Mouse (Mus musculus): Measurements from ENCODE around the gene Gtf2a1l. TPM values are rescaled to one million over a fixed set of nuclear protein-coding genes. Genes with fewer than 3 reads are reported as not detected.
A peak's percentile ranks its signal among the peaks of the same experiment; 100 is the strongest.

Gtf2a1l gene
- total RNA-seq, 2 experiments from 2014 or later: 0.34 to 0.39 TPM

DNA sequence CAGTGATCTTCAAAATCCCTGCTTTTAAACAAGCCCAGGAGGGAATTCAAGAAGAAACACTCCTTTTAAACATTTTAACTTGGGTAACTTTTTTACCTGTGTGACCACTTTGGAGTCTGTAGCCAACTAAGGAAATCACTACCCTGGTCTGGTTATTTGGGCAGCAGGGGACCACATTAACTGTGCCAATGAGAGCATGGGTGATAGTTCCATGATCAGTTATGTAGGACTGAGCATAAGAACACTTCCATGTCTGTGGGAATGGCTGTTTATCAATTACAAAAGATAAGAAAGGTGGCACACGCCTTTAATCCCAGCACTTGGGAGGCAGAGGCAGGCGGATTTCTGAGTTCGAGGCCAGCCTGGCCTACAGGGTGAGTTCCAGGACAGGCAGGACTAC lies 21.3 kb upstream of the Gtf2a1l start:
- intact Hi-C loops (cut with DNase I): no loop called here
- no peak for DNase-seq (ENCODE audit: extremely low spot score in 1 of 2, low spot score in 2 of 2)

DNA sequence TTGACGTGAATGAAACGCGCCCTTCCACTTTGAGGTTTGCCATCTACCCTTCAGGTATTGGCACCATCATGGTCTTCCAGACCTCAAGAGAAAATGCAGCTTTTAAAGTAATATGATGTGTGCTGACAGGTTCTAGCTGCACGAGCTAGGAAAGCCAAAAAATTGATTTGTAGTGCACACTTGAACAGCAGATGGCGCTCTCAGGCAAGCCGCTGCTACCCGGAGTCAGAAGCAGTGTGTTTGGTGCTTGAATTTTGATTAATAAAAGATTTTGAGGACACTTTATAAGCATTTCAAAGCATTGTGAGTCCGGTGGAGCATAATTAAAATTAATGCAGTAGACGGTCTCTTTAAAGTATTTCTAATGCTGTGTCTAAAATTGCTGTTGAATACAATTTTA lies 16.4 kb upstream of the Gtf2a1l start:
- intact Hi-C loops (cut with DNase I): loop anchor here (2.0 to 10.0 kb wide), 5 partner anchors 101 to 1933 kb away; no protein-coding TSS in a partner anchor

DNA sequence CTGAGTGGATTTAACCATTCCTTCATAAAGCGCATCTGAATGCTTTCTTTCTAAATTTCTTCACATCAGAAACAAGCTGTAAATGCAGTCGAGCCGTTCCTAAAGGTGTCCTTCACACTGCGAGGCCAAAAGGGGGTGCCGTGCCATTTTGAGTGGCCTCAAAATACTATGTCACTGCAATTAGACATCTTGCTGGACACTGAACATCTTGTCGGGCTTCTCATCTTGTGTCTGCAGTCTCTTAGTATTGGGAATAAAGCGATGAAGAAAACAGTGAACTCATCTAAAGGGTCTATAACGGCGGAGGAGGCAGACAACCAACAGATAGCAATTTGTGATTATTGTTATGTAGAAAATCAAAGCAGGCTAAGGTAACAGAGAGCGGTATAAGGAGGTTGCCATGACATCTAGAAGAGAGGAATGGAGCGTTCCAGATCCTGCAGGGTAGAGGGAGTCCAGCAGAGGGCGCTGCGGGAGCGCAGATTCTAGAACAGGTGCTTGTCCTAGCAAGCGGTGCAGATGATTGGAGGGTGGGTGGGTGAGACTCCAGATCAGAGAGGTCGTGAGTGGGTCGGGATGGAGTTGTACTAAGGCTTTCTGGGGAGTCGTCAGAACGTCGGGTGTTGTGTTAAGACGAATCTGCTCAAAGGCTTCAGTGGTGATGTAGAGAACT lies 15.6 kb upstream of the Gtf2a1l start:
- intact Hi-C loops (cut with DNase I): loop anchor here (2.0 to 10.0 kb wide), 5 partner anchors 100 to 1932 kb away; no protein-coding TSS in a partner anchor

More for the DNA sequence above, 16.4 kb upstream of the Gtf2a1l start:
- DNase-seq (ENCODE audit: extremely low spot score in 1 of 2, low spot score in 2 of 2): peak; percentile 72 to 81

DNA sequence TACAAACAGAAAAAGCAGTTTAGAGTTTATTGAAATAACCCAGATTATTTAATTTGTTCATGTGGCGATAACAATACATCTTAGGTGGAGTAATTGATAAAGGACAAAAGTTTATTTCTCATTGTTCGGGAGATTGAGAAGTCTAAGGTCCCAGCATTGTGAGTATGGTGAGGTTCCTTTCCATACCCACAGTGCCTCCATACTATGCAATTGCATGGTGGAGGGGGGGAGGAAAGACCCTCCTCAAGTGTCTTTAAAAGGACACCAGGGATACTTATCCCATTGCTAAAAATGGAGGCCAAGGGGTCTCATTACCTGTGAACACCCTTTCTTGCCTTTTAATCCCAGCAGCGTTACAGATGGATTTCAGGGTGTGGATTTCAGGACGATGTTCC lies 15.1 kb upstream of the Gtf2a1l start:
- intact Hi-C loops (cut with DNase I): loop anchor here (2.0 to 10.0 kb wide), 5 partner anchors 99 to 1931 kb away; no protein-coding TSS in a partner anchor
- no peak for DNase-seq (ENCODE audit: extremely low spot score in 1 of 2, low spot score in 2 of 2)

More for the DNA sequence above, 15.6 kb upstream of the Gtf2a1l start:
- DNase-seq (ENCODE audit: extremely low spot score in 1 of 2, low spot score in 2 of 2): peak; percentile 82 to 84

DNA sequence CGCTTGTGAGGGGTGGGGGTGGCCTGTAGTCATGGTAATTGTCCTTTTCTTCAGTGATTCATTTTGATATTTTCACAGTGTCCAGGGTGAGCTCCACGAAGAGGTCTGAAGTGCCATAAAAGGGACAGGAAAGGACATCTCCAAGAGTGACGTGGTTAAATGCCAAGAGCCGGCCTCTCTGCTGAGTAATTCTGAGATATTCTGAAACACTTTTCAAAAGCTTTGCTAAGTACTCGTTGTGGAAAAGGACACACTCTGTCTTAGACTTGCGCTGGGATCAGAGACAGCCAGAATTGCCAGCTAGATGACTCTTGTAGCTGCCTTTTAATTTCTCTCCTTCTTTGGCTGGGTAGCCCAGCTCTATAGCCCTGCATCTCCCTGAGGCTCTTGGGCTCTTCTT lies 9.9 kb upstream of the Gtf2a1l start:
- DNase-seq (ENCODE audit: extremely low spot score in 1 of 2, low spot score in 2 of 2): no peak
- intact Hi-C loops (cut with DNase I): loop anchor here (10.0 kb wide), 4 partner anchors 286 to 1926 kb away; no protein-coding TSS in a partner anchor

DNA sequence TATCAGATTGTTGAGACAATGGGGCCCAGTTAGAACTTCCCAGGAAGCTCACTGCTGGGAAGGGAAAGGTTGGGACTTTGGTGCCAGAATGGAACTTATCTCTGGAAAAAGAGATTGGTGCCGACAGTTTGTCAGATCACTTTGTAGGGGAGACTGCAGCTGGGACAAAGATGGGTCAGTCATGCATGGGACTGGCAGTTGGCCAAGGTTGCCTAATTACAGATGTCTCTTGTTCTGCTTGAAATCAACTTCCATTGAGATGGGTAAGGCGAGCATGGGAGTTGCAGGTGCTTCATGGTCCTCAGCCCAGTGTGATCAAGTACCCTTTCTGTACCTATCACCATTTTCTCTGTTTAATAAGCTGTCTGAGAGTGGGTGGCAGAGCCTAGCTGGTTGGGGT lies 2.4 kb upstream of the Gtf2a1l start:
- intact Hi-C loops (cut with DNase I): no loop called here
- no peak for DNase-seq (ENCODE audit: extremely low spot score in 1 of 2, low spot score in 2 of 2)

DNA sequence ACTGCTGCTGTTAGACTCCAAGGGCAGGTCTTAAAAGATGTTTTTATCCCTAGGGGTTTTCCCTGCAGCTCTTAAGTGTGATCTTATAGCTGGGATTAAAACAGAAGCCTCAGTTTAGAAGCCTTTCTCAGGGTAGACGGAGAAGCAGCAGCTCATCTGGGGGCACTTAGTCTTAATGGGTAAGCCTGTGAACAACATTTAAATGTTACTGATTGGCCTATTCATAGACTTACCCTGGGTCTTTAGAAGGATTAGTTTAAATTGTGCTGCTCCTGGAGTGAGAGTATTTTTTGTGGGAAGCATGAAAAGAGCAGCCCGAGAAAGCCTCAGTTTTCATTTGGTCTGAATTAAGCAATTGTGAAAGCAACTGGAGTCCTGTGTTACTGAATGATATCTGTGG lies 1.5 kb downstream of the Gtf2a1l start:
- intact Hi-C loops (cut with DNase I): no loop called here
- no peak for DNase-seq (ENCODE audit: extremely low spot score in 1 of 2, low spot score in 2 of 2)

DNA sequence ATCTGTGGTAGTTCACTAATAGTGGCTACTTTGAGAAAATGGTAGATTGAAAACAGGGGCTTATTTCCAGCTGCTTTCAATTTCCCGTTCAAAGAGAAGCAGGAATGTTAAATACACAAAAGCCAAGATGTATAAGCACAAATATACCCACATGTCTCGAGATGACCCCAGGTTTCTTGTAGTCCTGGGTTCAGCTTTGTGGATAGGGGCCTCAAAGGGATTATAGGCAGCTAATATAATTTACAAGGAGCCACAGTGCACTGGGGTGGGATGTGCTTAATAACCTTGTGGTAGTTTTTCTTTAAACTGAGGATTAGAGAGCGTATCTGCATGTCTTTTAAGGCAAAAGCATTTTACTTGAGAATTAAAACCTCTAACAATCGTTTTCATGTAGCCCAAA lies 2.3 kb downstream of the Gtf2a1l start:
- intact Hi-C loops (cut with DNase I): no loop called here

DNA sequence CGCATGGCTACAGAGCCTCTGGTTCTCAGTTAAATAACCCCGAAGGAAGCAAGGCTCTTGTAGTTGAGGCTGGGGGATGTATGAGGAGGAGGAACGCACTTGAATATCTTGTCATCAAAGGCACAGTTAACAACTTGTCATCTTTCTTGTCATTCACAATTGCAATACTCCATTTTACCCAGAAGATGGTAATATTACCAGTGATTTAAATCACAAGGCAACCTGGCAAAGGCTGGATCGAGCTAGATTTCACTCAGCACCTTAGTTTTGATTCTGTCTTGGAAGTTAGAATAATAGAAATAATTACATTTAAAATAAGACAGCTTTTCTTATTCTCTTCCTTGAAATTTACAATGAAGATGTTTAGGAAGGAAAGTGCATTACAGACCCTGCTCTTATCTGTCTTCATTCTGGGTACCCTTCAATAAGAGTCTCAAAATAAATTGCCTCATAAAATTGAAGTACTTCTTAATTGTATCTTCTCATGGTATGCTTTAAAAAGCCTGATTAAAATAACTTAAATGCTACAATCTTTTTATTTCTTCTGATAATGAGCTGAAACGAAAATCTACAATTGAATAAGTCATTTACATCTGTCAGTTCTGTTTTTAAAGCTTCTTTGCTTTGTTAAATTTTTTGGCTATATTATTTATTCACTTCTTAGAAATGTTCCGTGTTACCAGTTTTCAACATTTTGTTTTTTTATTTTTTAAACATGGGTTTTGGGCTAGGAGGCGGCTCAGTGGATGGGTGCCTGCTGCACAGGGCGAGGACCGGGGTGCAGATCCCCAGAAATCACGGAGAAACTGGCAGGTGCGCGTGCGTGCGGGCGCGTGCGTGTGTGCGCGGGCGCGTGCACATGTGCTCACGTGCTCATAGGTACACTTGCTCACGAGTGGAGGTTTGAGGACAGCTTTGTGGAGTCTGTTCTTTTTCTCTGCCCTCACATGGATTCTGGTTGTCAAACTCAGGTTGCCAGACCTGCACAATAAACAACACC lies 7.2 kb downstream of the Gtf2a1l start:
- intact Hi-C loops (cut with DNase I): loop anchor here (5.0 kb wide), 1 partner anchor 77 kb away; no protein-coding TSS in a partner anchor
- DNase-seq (ENCODE audit: extremely low spot score in 1 of 2, low spot score in 2 of 2): no peak

More for the DNA sequence above, 2.3 kb downstream of the Gtf2a1l start:
- no peak for DNase-seq (ENCODE audit: extremely low spot score in 1 of 2, low spot score in 2 of 2)

DNA sequence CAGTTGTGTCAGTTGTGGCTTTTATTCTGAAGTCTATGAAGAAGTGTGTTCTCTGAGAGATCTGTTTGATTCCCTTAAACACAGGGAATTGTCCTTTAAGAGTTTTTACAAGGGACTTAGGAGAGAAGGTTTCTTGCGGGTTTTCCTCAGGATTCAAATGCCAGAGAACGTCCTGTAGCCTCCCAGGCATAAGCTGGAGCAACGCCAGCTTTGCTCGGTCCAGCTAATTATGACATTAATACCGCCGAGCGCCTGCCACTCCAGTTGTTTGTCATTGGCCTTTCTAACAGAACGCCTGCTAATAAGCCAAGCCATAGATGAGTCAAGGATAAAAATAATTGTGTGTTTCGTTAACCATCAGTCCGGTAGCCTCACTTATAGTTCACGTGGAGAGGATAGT lies 19.8 kb downstream of the Gtf2a1l start:
- intact Hi-C loops (cut with DNase I): no loop called here
- no peak for DNase-seq (ENCODE audit: extremely low spot score in 1 of 2, low spot score in 2 of 2)

DNA sequence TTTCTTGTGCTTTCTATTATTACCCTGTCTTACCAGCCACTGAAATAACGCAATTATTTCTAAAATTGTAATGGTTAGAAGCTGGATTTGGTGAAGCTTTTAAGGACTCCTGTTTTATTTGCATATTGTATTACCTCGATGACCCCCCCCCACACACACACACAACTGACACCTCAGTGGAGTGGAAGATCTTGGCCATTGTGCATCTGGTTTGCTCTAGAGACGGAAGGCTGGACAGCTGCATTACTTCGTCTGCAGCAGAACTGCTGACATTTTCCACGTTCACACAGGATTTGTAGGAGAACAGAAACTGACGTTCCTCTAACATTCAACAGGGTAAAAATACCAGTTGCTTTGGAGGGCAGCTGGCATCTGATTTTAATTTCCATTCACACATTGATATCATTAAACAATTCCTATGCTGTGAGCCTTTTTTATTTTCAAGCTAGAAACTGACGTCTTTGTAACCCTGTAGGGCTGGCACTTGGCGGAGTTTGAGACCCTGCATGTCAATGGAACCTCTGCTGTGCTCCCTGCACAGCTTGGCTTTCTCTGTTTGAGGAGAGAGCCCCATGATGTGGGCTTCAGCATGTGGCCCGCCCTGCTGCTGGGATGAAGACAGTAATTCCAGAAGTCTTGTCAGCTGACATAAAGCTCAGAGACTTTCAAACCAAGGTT lies 28.3 kb downstream of the Gtf2a1l start:
- no peak for DNase-seq (ENCODE audit: extremely low spot score in 1 of 2, low spot score in 2 of 2)
- intact Hi-C loops (cut with DNase I): no loop called here

DNA sequence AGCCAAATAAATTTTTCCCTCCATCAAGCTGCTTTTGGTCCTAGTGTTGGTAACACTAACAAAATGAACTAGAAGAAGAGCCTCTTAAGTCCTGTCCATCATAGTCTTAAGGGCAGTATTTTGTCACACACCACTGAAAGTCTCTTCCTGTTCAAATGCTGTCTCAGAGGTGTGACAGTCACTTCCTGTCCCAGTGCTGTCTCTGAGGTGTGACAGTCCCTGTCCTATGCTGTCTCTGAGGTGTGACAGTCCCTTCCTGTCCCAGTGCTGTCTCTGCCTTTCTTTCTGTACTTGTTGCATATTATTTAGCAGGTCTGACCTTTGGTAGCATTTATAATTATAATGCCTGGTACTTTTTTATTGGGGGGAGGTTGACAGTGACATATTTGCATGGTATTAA lies 32.4 kb downstream of the Gtf2a1l start:
- intact Hi-C loops (cut with DNase I): no loop called here
- DNase-seq (ENCODE audit: extremely low spot score in 1 of 2, low spot score in 2 of 2): no peak

DNA sequence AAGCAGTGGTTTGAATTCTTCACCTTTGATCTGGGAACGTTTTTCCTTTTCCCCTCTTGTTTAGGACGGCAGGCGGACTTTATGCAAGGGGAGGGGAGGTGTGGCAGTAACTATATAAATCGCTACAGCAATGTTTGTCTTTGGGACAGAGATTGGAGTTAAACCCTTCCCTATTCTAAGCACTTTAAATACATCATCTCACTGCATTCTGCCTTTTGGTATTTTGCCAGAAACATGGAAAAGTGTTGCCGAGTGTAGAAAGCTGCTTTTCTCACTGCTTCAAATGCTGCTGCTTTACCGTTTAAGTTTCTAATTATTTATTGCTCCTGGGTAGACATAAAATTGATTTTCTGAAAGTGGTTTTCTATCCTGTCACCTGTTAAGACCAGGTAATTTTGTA lies 33.9 kb downstream of the Gtf2a1l start:
- no peak for DNase-seq (ENCODE audit: extremely low spot score in 1 of 2, low spot score in 2 of 2)
- intact Hi-C loops (cut with DNase I): no loop called here

DNA sequence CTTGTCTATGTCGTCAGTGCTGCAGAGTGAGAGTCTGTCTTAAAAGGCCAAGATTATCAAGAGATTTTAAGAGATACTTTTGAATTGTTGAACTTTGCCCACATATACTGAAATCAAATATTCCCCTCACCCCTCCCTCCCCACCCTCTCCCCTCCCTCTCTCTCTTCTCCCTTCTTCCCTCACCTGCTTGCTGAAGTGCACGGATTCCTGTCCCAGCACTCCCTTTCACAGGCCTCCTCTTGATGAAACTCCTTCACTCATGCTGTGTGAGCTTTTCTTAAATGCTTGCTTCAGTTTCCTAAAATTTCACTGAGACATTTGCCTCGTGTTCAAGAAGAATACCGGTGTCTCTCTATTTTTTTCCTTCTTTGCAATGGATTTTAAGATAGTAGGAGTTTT lies 34.7 kb downstream of the Gtf2a1l start:
- no peak for DNase-seq (ENCODE audit: extremely low spot score in 1 of 2, low spot score in 2 of 2)
- intact Hi-C loops (cut with DNase I): no loop called here

DNA sequence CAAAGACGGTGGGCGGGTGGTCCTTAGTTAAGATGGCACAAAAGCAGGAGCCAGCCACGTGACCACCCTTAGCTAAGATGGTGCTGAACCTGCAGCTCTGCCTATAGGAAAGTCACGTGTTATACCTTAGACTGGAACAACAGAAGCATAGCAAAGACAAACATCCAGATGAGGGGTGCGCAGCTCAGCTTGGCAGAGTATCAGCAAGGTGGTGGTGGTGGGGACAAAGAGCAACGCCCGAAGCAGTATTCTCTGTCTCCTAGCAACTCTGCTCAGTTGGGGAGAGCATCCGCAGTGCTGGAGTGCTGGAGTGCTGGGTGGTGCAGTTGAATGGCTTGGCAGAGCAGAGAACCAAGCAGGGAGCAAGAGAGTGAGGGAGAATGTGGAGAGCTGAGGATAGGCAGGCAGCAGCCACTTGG lies 37.8 kb downstream of the Gtf2a1l start:
- intact Hi-C loops (cut with DNase I): no loop called here
- DNase-seq (ENCODE audit: extremely low spot score in 1 of 2, low spot score in 2 of 2): no peak

DNA sequence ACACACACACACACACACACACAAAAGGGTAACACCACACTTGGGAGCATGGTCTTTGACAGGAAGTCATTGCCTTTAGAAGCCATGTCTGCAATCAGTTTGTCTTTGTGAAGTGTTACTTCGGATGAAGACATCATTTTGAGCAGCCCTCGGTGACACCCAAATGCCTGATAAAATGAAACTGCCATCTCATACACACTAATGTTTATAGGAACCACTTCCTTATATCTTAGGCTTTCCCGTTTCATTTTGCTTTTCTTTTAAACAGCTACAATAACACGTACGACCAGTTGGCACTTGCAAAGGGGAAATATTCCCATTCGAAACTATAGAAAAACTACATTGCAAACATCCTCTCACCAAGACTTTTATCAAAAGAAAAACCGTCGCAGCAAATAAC lies 81.2 kb downstream of the Gtf2a1l start:
- no peak for DNase-seq (ENCODE audit: extremely low spot score in 1 of 2, low spot score in 2 of 2)
- intact Hi-C loops (cut with DNase I): loop anchor here (5.0 kb wide), 1 partner anchor 72 kb away; no protein-coding TSS in a partner anchor

DNA sequence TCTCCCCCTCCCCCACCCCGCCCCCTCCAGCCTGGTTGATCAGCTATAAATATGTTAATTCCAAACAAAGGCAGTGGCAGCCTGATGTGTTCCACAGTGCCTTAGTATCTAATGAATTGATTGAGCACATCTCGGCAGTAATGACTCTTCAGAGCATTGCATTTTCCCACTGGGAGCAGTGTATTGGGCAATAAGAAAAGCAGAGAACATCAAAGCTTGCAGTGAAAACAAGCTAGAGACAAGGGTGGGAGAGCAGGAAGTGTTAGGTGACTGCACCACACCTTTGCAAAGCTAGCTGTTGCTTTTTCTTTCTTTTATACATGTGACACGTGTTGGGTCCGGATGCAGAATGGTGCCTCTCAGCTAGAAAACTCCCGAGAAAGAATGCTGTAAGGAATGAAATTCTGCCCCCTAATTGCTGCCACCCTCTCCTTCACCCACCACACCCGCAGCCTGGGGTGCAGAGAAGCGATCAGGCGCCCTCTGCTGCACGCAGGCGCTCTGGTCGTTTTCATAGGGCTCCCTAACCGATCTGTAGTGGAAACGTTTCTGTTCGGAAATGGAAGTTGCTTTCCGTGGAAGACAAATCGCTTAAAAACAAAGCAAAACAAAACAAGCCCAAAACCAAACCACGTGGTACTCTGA lies 84.5 kb downstream of the Gtf2a1l start:
- intact Hi-C loops (cut with DNase I): loop anchor here (2.0 to 5.0 kb wide), 2 partner anchors 76 to 100 kb away; no protein-coding TSS in a partner anchor
- peak in 1 of 2 experiments; percentile 49 for DNase-seq (ENCODE audit: extremely low spot score in 1 of 2, low spot score in 2 of 2)

DNA sequence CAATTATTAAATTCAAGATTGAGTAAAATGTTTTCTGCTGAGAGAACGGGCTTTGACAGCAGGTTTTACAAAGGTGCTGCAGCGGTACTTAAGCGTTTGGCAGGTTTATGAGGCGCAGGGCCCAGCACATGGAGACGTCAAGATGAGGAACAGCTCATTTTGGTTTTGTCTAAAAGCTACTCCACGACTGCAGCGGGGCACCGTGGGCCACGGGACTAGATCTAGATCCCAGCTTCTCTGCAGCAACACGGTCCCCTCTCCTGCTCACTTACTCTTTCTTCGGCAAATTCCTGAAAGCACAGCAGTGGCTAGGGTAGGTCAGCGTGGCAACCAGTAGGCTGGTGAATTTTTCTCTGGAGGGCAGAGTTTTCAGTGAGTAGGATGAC lies 85.0 kb downstream of the Gtf2a1l start:
- intact Hi-C loops (cut with DNase I): loop anchor here (2.0 to 5.0 kb wide), 2 partner anchors 76 to 101 kb away; no protein-coding TSS in a partner anchor
- DNase-seq (ENCODE audit: extremely low spot score in 1 of 2, low spot score in 2 of 2): no peak
